In the genomic region with DNA sequence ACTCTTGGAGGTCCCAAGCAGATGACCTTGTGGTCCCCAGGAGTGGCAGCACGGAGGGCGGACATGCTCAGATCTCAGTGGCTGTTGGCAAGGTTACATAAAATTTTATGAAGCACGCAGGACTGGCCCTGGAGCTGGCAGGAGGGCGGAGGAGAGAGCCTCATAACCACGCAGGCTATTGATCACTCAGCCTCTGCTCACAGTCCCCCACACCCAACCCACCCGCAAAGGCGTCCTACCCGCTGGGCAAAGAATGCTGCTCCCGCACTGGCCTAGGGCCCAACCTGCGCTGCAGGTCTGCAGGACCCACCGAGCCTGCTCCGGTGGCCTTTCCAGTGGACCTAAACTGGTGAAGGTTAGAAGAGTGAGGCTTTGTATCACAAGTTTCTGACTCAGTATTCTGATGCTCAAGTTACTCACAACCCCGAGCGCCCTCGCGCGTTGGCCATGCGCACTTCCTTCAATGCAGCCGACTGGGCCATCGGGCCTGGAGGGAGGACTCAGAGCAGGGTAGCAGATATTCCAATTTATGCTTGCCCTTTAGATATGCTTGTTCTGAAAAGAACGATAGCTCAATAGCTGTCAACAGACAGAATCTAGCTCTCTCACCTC, we compare ENCODE assay signal across 9 mouse cellular contexts. TPM values are rescaled to one million over a fixed set of nuclear protein-coding genes. Genes with fewer than 3 reads are reported as not detected.
A peak's percentile ranks its signal among the peaks of the same experiment; 100 is the strongest.
DNase-seq lines count a peak whose midpoint lies in the region; ATAC-seq and TF ChIP-seq lines count a peak whose summit lies in the region.
"Had no signal": no experiment of that assay in that cellular context is flagged by ENCODE, and none has a peak within 500 bp of the region (broad histone marks: within the 10 kb centered on the region; RNA-seq: fewer than 3 reads in every experiment).

No protein-coding gene starts in this region.

- peaks cover 10% of the 10 kb centered on the region for H3K4me1 ChIP-seq in heart, embryonic 13.5 days
- H3K4me1 ChIP-seq in liver, embryonic 14.5 days (replicated peaks; ENCODE audit: control insufficient read depth in 2 of 2, insufficient read depth in 2 of 2, low read length in 1 of 2), result no peaks in the 10 kb centered on the region

- peak overlapping the region; percentile 56; the same call in 1 of the 2 replicates for H3K9ac ChIP-seq in heart, embryonic 13.5 days
- no peak overlapping the region for H3K9ac ChIP-seq in liver, embryonic 14.5 days (replicated peaks)

- TF ChIP-seq CTCF in liver, embryonic 14.5 days (IDR thresholded peaks at IDR 0.05; ENCODE audit: low read depth), result peak; percentile 62

- no peak overlapping the region for H3K4me3 ChIP-seq in heart, embryonic 13.5 days
- H3K4me3 ChIP-seq in liver, embryonic 14.5 days (ENCODE audit: insufficient read depth in 1 of 2, low read depth in 2 of 2, low read length in 2 of 2), result no peak overlapping the region
- H3K4me3 ChIP-seq: erythroblast, embryonic 14.5 days had no signal

- H3K9me3 ChIP-seq in heart, embryonic 13.5 days, result 0 out of 2 replicates have a peak, but pooled peaks cover 3% of the 10 kb centered on the region
- H3K9me3 ChIP-seq in liver, embryonic 14.5 days (ENCODE audit: control insufficient read depth, low read length), result no peaks in the 10 kb centered on the region

- 51% methylated on average over 21 of the region's 21 CpGs for WGBS in heart, embryonic 13.5 days
- 41% methylated on average over 21 of the region's 21 CpGs for WGBS in liver, embryonic 14.5 days (ENCODE audit: insufficient replicate concordance)

- no peak for TF ChIP-seq EP300 in liver, embryonic 14.5 days (IDR thresholded peaks at IDR 0.05; ENCODE audit: low read depth)

- H3K27me3 ChIP-seq in heart, embryonic 13.5 days (replicated peaks), result no peaks in the 10 kb centered on the region
- H3K27me3 ChIP-seq in liver, embryonic 14.5 days (ENCODE audit: control insufficient read depth, insufficient read depth, low read length), result no peaks in the 10 kb centered on the region

- ATAC-seq in heart, embryonic 13.5 days (ENCODE audit: extremely low read depth, insufficient number of reproducible peaks, low FRiP score, low TSS enrichment), result no peak
- no peak for ATAC-seq in liver, embryonic 14.5 days (ENCODE audit: insufficient read depth)

- peak overlapping the region; percentile 43 for H3K4me2 ChIP-seq in heart, embryonic 13.5 days
- no peak overlapping the region for H3K4me2 ChIP-seq in liver, embryonic 14.5 days (ENCODE audit: low read depth)

- no peaks in the 10 kb centered on the region for H3K36me3 ChIP-seq in heart, embryonic 13.5 days
- H3K36me3 ChIP-seq in liver, embryonic 14.5 days (replicated peaks; ENCODE audit: control insufficient read depth, insufficient read depth, low read depth), result no peaks in the 10 kb centered on the region

- H3K27ac ChIP-seq in heart, embryonic 13.5 days (replicated peaks), result no peak overlapping the region
- no peak overlapping the region for H3K27ac ChIP-seq in liver, embryonic 14.5 days

- DNase-seq in 3T3-L1 (ENCODE audit: low read depth, low spot score) (peak; percentile 55), ZHBTc4 (ENCODE audit: low read depth, low spot score) (peak; percentile 89)
- peak; percentile 76 for DNase-seq in embryo, embryonic 10.5 days (ENCODE audit: low spot score)
- peak; percentile 69 for DNase-seq in kidney, postnatal 14 days
- DNase-seq in liver, embryonic 14.5 days (ENCODE audit: low read depth in 3 of 3, low spot score in 3 of 3), result no peak
- peak; percentile 61 for DNase-seq in ovary, postnatal 14 days (ENCODE audit: low spot score)
- peak; percentile 75 for DNase-seq in urinary bladder, postnatal 25 days (ENCODE audit: low spot score)

RNA-seq across cellular contexts. Expression of a gene that starts 58.0 kb away (rescaled TPM):
- 0.52 and 0.78 TPM in 2 replicates for polyA plus RNA-seq in heart, embryonic 13.5 days (2015; fragmentation: Nextera tagmentation; extraction: Ambion mirVana)
- 0.03 and 0.04 TPM in 2 replicates for polyA plus RNA-seq in liver, embryonic 14.5 days (2012; rRNA removed)
- polyA plus RNA-seq in liver, embryonic 14.5 days (2014; fragmentation: Nextera tagmentation; extraction: Ambion mirVana), result not detected in 2 replicates
- polyA plus RNA-seq: erythroblast, embryonic 14.5 days had no signal

Comparison
In these comparisons a context has a peak if more than half of its experiments do, and no peak if none do; other contexts are left out.
1. DNase-seq: peak in 3T3-L1 (single experiment), ZHBTc4 (single experiment), embryo, embryonic 10.5 days (single experiment), kidney, postnatal 14 days (single experiment), ovary, postnatal 14 days (single experiment) and urinary bladder, postnatal 25 days (single experiment); none in liver, embryonic 14.5 days (0 of 3).